Mouse (Mus musculus): ENCODE data around the gene Mydgf.

- TF ChIP-seq POLR2A (IDR thresholded peaks at IDR 0.05; ENCODE audit: low read depth, low read length), result no peak
- peak; percentile 52; the same call in 1 of the 2 replicates for TF ChIP-seq CTCF (IDR thresholded peaks at IDR 0.05; ENCODE audit: borderline replicate concordance, insufficient read depth, low read length)
Observed at GRCm38 (mm10) chr17:56203729-56204128, 20.0 kb upstream of the Mydgf start.

Measured in embryonic fibroblast, embryonic 13.5 days (primary cell).